Mouse (Mus musculus): Measurements from ENCODE around the gene Pdzph1. TPM values are rescaled to one million over a fixed set of nuclear protein-coding genes. Genes with fewer than 3 reads are reported as not detected.

Pdzph1 gene
- 0.28 and 0.59 TPM in 2 replicates for polyA plus RNA-seq (2015; fragmentation: Nextera tagmentation; extraction: Ambion mirVana)

DNA sequence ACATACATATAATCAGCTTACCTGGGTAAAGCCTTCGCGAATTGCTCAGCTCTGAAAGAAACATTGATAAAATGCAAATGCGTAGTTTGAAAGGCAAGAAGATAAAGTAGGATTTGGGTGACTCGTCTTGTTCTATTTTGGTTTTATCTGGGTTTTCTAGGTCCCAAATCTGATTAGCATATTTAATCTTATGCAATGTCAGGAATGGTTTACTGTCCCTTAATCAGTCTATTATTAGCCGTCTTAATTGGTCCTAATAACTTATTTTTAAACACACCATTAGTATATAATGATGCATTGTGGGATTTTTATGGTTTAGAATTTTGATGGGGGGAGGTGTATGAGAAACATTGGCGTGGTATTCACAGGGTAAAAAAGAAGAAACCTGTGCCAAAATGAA, at the start of gene Pdzph1:
Gene Pdzph1 (minus strand): TSS at position 101 of the 400 bp plus-strand sequence.
- WGBS (ENCODE audit: insufficient replicate concordance) = 64% methylated on average over 6 of the region's 6 CpGs
- no peaks in the 10 kb centered on the region for H3K36me3 ChIP-seq
- no peak for DNase-seq
- no peak within 1 kb of the TSS for H3K27ac ChIP-seq
- H3K4me3 ChIP-seq (replicated peaks) = no peak within 1 kb of the TSS
- no peaks in the 10 kb centered on the region for H3K27me3 ChIP-seq
- H3K9me3 ChIP-seq (replicated peaks) = no peaks in the 10 kb centered on the region
- H3K9ac ChIP-seq = no peak within 1 kb of the TSS
- no peaks in the 10 kb centered on the region for H3K4me1 ChIP-seq (replicated peaks)
- no peak within 1 kb of the TSS for H3K4me2 ChIP-seq
- no peak for ATAC-seq (ENCODE audit: low read depth)

DNA sequence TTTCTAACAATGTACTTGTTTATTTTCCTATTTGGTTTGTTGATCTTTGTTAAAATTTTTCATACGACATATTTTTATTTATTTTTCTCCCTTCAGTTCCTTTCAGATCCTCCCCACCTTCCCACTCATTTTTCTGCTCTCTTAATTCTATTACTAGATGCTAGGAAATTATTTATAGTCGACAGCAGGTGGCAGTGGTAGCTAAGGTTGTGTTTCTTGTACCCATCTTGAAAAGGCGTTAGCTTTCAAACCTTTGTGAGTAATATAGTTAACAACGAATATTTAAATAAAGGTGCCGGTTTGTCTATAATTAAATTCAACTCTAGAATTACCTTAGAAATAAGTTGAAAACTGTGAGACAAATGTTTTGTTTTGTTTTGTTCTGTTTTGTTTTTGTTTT, 48.6 kb upstream of the Pdzph1 start:
- H3K36me3 ChIP-seq = no peaks in the 10 kb centered on the region
- no peaks in the 10 kb centered on the region for H3K4me1 ChIP-seq (replicated peaks)
- H3K4me2 ChIP-seq = no peak overlapping the region
- no peak overlapping the region for H3K27ac ChIP-seq
- H3K9me3 ChIP-seq (replicated peaks) = no peaks in the 10 kb centered on the region
- no peak overlapping the region for H3K9ac ChIP-seq
- ATAC-seq (ENCODE audit: low read depth) (no peak), DNase-seq (no peak)
- H3K27me3 ChIP-seq = no peaks in the 10 kb centered on the region
- 37% methylated on average over 5 of the region's 5 CpGs for WGBS (ENCODE audit: insufficient replicate concordance)
- H3K4me3 ChIP-seq (replicated peaks) = no peak overlapping the region

DNA sequence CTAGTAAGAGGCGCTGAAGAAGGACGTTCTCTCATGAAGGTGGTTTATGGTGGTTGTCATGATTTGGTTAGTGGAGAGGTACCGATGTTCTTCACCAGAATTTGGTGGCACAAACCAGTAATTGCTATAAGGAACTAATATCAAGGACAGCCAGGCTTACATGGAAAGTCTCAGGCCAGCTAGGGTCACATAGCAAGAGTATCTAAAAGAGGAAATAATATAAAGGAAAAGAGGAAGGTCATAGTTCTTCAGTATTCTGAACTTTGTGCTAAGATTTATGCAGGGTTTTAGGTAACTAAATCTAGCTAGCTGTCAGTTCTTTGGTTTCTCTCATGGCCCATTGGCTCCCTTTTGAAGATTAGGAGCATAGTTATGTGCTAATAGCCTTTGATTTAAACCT, 42.3 kb upstream of the Pdzph1 start:
- Histone ChIP-seq H3K27ac (no peak overlapping the region), H3K4me2 (no peak overlapping the region), H3K4me1 (replicated peaks) (no peaks in the 10 kb centered on the region), H3K9ac (no peak overlapping the region), H3K4me3 (replicated peaks) (no peak overlapping the region), H3K9me3 (replicated peaks) (no peaks in the 10 kb centered on the region), H3K27me3 (no peaks in the 10 kb centered on the region), H3K36me3 (no peaks in the 10 kb centered on the region)
- ATAC-seq (ENCODE audit: low read depth) (no peak), DNase-seq (no peak)
- WGBS (ENCODE audit: insufficient replicate concordance) = 66% methylated on average over 3 of the region's 3 CpGs

DNA sequence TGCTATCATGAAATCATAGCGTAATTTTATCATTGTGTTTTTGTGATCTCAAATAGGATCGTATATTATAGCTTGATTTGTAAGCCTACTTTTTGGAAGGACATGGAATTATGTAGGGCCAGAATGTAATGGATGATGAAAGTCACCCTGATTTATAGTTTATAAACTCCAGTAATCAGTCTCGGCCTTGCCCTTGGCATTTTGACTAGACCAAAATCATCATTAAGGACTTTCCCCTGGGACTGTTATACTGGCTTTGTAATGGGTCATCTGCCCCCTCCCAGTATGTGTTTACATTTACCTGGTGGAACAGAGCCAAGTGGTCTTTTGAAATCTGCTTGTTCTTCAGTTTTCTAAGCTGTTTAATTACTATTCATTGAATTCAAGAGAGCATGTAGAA, 35.2 kb upstream of the Pdzph1 start:
- Histone ChIP-seq H3K27me3 (no peaks in the 10 kb centered on the region), H3K4me2 (no peak overlapping the region), H3K36me3 (no peaks in the 10 kb centered on the region), H3K27ac (no peak overlapping the region), H3K4me3 (replicated peaks) (no peak overlapping the region), H3K9ac (no peak overlapping the region), H3K4me1 (replicated peaks) (no peaks in the 10 kb centered on the region), H3K9me3 (replicated peaks) (no peaks in the 10 kb centered on the region)
- ATAC-seq (ENCODE audit: low read depth) (no peak), DNase-seq (no peak)
- WGBS (ENCODE audit: insufficient replicate concordance) = 69% methylated on average over 3 of the region's 3 CpGs

DNA sequence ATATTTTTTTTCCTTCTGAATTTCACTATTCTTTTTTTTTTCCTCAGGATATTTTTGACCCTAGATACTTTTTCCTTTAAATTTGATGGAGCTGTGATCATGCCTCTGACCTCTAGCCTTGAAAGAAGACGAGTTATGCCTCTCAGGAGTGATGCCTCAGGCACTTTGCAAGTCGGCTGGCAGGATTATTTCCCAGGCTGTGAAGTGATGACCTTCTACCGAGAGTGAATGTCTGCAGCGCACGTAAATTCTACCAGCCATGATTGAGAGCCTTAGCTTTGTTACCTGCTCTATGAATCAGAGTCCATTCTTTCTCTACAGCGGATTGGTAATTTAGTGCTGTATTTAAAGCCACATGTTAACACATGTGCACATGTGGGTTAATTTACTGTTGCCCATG, 33.3 kb upstream of the Pdzph1 start:
- 51% methylated on average over 6 of the region's 6 CpGs for WGBS (ENCODE audit: insufficient replicate concordance)
- ATAC-seq (ENCODE audit: low read depth) = no peak

DNA sequence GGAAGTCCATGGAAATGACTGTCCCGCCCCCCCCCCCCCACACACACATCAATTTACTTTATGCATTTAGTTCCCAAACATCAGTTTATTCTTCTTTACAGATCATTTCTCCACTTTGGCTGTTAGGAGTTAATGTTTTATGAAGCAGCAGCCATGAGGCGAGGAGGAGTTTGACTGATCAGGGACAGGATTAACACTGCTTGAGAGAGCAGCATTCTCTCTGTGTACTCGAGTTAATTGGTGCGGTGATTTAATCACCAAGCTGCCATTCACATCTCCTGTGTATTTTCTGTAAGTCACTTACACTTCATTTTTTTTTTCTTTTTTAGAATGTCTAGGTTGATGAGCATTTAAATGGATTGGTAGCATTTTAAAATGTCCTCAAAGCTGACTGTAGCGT, 32.8 kb upstream of the Pdzph1 start:
- no peak overlapping the region for H3K27ac ChIP-seq
- ATAC-seq (ENCODE audit: low read depth) = no peak
- no peaks in the 10 kb centered on the region for H3K4me1 ChIP-seq (replicated peaks)
- H3K9me3 ChIP-seq (replicated peaks) = no peaks in the 10 kb centered on the region
- H3K4me2 ChIP-seq = no peak overlapping the region
- 59% methylated on average over 5 of the region's 5 CpGs for WGBS (ENCODE audit: insufficient replicate concordance)
- H3K36me3 ChIP-seq = no peaks in the 10 kb centered on the region
- DNase-seq = no peak
- H3K27me3 ChIP-seq = no peaks in the 10 kb centered on the region
- no peak overlapping the region for H3K9ac ChIP-seq
- no peak overlapping the region for H3K4me3 ChIP-seq (replicated peaks)

More for the DNA sequence above, 33.3 kb upstream of the Pdzph1 start:
- Histone ChIP-seq H3K4me2 (no peak overlapping the region), H3K27me3 (no peaks in the 10 kb centered on the region), H3K9me3 (replicated peaks) (no peaks in the 10 kb centered on the region), H3K9ac (no peak overlapping the region), H3K27ac (no peak overlapping the region), H3K4me1 (replicated peaks) (no peaks in the 10 kb centered on the region), H3K36me3 (no peaks in the 10 kb centered on the region), H3K4me3 (replicated peaks) (no peak overlapping the region)
- DNase-seq = no peak

DNA sequence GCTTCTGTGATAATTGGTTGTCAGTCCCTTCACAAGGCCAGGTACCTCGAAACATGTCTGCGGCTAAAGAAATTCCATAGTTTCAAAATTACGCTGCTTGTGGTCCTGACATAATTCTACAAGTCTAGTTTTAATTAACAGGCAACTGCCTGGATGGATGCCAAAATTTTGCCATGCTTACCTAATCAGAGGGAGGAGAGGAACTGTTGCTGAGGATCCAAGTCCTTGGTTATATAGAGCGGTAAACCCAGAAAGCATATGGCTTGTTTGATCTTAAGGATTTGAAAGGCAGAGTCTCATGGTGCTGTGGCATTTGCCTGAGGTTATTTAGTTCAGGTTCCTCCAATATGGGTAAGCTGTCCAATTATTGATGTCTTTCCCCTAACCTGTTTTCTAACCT, 27.5 kb upstream of the Pdzph1 start:
- WGBS (ENCODE audit: insufficient replicate concordance) = 82% methylated on average over 4 of the region's 4 CpGs
- H3K4me3 ChIP-seq (replicated peaks) = no peak overlapping the region
- no peaks in the 10 kb centered on the region for H3K9me3 ChIP-seq (replicated peaks)
- no peak overlapping the region for H3K9ac ChIP-seq
- H3K27me3 ChIP-seq = no peaks in the 10 kb centered on the region
- no peak for ATAC-seq (ENCODE audit: low read depth)
- H3K27ac ChIP-seq = no peak overlapping the region
- H3K36me3 ChIP-seq = no peaks in the 10 kb centered on the region
- H3K4me1 ChIP-seq (replicated peaks) = no peaks in the 10 kb centered on the region
- no peak for DNase-seq
- no peak overlapping the region for H3K4me2 ChIP-seq

DNA sequence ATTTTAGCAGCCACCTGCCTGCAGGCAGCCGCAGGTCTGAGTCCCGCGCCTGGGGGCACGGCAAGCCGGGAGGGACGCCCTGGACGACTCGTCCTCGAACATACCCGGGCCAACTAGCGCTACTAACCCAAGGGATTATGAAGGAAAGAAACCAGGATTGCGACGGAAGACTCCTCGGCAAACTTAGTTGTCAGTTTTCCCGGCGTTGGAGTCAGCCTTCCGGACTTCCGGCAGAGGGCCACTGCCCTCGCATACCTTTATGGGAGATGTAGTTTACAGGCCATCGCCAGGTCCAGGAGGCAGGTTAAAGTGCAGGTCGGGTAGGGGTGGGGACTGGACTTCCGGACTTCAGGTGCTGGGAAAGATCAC, 21.9 kb upstream of the Pdzph1 start, which contains the start of gene Nudt12:
Gene Nudt12 (minus strand): TSS at position 282 of the 369 bp plus-strand sequence.
- peak within 1 kb of the TSS; percentile 72 for H3K27ac ChIP-seq
- H3K27me3 ChIP-seq = no peaks in the 10 kb centered on the region
- peaks cover 5% of the 10 kb centered on the region for H3K4me1 ChIP-seq (replicated peaks)
- DNase-seq = peak; percentile 57
- H3K4me3 ChIP-seq (replicated peaks) = peak within 1 kb of the TSS; percentile 77
- ATAC-seq (ENCODE audit: low read depth) = peak; percentile 85
- H3K9me3 ChIP-seq (replicated peaks) = no peaks in the 10 kb centered on the region
- WGBS (ENCODE audit: insufficient replicate concordance) = under 1% methylated on average over 22 of the region's 22 CpGs
- peak within 1 kb of the TSS; percentile 81 for H3K9ac ChIP-seq
- H3K36me3 ChIP-seq = peaks cover 11% of the 10 kb centered on the region
- peak within 1 kb of the TSS; percentile 80 for H3K4me2 ChIP-seq

DNA sequence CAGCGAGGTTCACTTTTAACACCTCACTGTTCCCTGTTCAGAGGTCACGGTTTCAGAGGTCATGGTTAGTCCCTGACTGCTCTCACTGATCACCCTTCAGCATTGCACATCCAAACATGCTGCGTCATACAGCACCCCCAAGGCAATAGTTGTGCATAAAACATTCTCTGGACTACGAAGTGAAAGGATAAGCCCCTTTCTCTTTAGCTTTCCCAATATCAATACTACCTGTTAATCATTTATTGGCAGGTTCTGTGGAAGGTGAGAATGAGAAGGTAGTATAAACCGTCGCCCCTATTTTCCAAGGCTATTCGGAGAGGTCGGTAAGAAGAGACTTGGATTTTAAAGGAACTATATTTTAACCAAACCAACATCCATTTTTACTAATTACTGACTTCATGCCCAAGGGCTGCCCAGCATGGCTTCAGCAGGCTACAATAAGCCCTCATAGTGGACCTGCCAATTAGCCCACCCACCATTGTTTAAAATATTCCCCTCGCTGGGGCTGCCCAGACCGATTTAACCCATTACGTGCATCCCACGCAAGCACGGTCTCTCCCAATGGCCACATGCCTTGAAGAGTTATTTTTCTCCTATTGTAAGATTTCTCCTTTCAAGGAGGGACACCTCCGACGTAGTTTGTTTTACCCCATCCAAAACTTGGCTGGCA, 21.4 kb upstream of the Pdzph1 start:
- H3K9me3 ChIP-seq (replicated peaks) = no peaks in the 10 kb centered on the region

DNA sequence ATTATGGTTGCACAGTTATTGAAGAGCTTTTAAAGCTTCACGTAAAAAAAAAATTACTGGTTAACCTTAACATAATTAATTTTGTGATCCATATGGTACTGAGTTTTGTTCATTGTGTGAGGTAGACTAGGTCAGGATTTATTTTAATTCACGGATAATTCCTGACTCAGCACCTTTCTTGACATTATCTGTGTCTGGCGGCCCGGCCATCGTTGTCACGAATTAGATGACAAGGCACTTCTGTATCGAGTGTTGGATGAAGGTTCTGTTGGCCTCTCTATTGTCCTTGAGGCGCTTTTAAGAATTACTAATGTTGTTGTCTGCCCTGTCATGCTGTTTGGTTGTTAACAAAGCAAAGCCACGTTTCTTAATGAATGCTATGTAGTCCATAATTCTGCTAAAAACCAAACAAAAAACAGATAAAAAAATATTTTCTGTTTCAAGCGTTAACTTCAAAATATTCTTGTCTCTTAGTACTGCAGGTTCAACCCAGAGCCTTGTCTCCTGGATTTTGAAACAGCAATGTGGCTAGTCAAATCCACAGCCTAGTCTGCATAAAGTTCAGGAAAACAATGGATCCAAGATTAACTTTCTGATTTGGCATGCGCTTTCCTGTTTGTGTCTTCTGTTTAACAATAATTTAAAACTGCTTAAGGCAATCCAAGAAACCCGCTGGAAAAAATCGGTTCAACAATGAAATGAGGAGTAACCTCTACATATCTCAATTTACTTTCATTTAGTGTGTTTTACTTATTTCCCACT, 20.6 kb upstream of the Pdzph1 start:
- Histone ChIP-seq H3K27ac (no peak overlapping the region), H3K27me3 (no peaks in the 10 kb centered on the region), H3K36me3 (peaks cover 15% of the 10 kb centered on the region), H3K4me1 (replicated peaks) (peaks cover 5% of the 10 kb centered on the region), H3K9ac (0 out of 2 replicates have a peak overlapping the region, but pooled peaks have one; percentile 81), H3K4me2 (peak overlapping the region; percentile 80), H3K4me3 (replicated peaks) (peak overlapping the region; percentile 77), H3K9me3 (replicated peaks) (no peaks in the 10 kb centered on the region)
- ATAC-seq (ENCODE audit: low read depth) = no peak
- WGBS (ENCODE audit: insufficient replicate concordance) = 53% methylated on average over 13 of the region's 13 CpGs
- peak; percentile 9 for DNase-seq

More for the DNA sequence above, 21.4 kb upstream of the Pdzph1 start:
- peak; percentile 88 for ATAC-seq (ENCODE audit: low read depth)
- Histone ChIP-seq H3K9ac (peak overlapping the region; percentile 81), H3K4me3 (replicated peaks) (peak overlapping the region; percentile 77), H3K4me2 (peak overlapping the region; percentile 80), H3K4me1 (replicated peaks) (peaks cover 5% of the 10 kb centered on the region), H3K27me3 (no peaks in the 10 kb centered on the region), H3K36me3 (peaks cover 11% of the 10 kb centered on the region), H3K27ac (peak overlapping the region; percentile 72)
- DNase-seq = peak; percentile 39
- WGBS (ENCODE audit: insufficient replicate concordance) = 3% methylated on average over 15 of the region's 15 CpGs

DNA sequence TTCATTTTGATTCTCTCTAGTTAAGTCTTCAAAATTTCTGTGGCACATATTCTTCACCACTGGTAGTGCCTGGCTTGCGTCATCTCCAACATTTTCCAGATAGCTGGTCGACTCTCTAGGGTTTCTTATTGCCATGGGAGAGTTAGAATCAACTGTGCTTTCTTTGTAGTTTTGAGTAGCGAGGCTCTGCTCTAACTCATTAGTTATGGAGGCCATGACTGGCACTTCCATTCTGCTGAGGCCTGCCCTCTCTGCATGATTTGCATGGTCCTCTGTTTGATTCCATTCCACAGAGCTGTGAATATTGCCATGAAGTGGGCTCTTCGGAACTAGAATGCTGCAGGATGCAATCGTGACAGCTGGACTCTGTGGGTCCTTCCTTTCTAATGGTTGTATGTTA, 17.9 kb downstream of the Pdzph1 start:
- ATAC-seq (ENCODE audit: low read depth) = no peak

More for the DNA sequence above, 17.9 kb downstream of the Pdzph1 start:
- Histone ChIP-seq H3K9me3 (replicated peaks) (no peaks in the 10 kb centered on the region), H3K27me3 (no peaks in the 10 kb centered on the region), H3K9ac (no peak overlapping the region), H3K4me2 (no peak overlapping the region), H3K36me3 (no peaks in the 10 kb centered on the region), H3K4me1 (replicated peaks) (no peaks in the 10 kb centered on the region), H3K27ac (no peak overlapping the region), H3K4me3 (replicated peaks) (no peak overlapping the region)
- no peak for DNase-seq
- 61% methylated on average over 5 of the region's 5 CpGs for WGBS (ENCODE audit: insufficient replicate concordance)
